11 mouse cellular contexts compared by ENCODE assay signal in genomic region chr2:168614170-168614872, GRCm38 (mm10). TPM values are rescaled to one million over a fixed set of nuclear protein-coding genes. Genes with fewer than 3 reads are reported as not detected.
A peak's percentile ranks its signal among the peaks of the same experiment; 100 is the strongest.
DNase-seq lines count a peak whose midpoint lies in the region; ATAC-seq and TF ChIP-seq lines count a peak whose summit lies in the region.
"Had no signal": no experiment of that assay in that cellular context is flagged by ENCODE, and none has a peak within 500 bp of the region (broad histone marks: within the 10 kb centered on the region; RNA-seq: fewer than 3 reads in every experiment).

No protein-coding gene starts in this region.

- peak; percentile 48 to 53 for DNase-seq in cerebellum, postnatal 10 days
- no peak for DNase-seq in cerebellum, adult 2 months
- DNase-seq in kidney, postnatal 0 days (ENCODE audit: low spot score) = peak; percentile 59
- DNase-seq in kidney, postnatal 25 days = no peak
- peak; percentile 50 for DNase-seq in ES-E14 (ENCODE audit: low read depth, low spot score)
- peak; percentile 75 for DNase-seq in heart, postnatal 4 days
- no peak for DNase-seq in thymus, postnatal 10 days (ENCODE audit: low spot score in 2 of 2)
- DNase-seq in T-cell, adult 2 months (ENCODE audit: low spot score) = no peak
- DNase-seq: kidney, adult 2 months had no signal

- no peak; the same call in 1 of the 2 replicates for ATAC-seq in kidney, postnatal 0 days (replicated peaks; ENCODE audit: low FRiP score, low read depth)
- ATAC-seq: Patski had no signal

- H3K27ac ChIP-seq in cerebellum, adult 2 months (ENCODE audit: insufficient read depth, low read length) = no peak overlapping the region
- no peak overlapping the region for H3K27ac ChIP-seq in kidney, postnatal 0 days
- H3K27ac ChIP-seq in ES-E14 (ENCODE audit: insufficient read depth, low read depth, low read length, poor library complexity, severe bottlenecking) = no peak overlapping the region

- no peak for TF ChIP-seq CTCF in cerebellum, adult 2 months (IDR thresholded peaks at IDR 0.05; ENCODE audit: borderline replicate concordance, insufficient read depth, low read depth, low read length)
- no peak for TF ChIP-seq CTCF in kidney, postnatal 0 days (IDR thresholded peaks at IDR 0.05; ENCODE audit: low read depth)

- no peaks in the 10 kb centered on the region for H3K27me3 ChIP-seq in cerebellum, adult 2 months (ENCODE audit: control insufficient read depth, insufficient read depth, low read length)
- no peaks in the 10 kb centered on the region for H3K27me3 ChIP-seq in kidney, postnatal 0 days (ENCODE audit: insufficient read depth, low read length)
- H3K27me3 ChIP-seq: Patski had no signal

- no peak overlapping the region for H3K9ac ChIP-seq in kidney, postnatal 0 days (ENCODE audit: low read depth, low read length)
- no peak overlapping the region for H3K9ac ChIP-seq in ES-E14 (ENCODE audit: insufficient read depth, low read depth, low read length, poor library complexity, severe bottlenecking)

- no peak overlapping the region for H3K4me2 ChIP-seq in kidney, postnatal 0 days (ENCODE audit: low read length)

- no peaks in the 10 kb centered on the region for H3K36me3 ChIP-seq in kidney, postnatal 0 days (ENCODE audit: insufficient read depth, low read length)
- no peaks in the 10 kb centered on the region for H3K36me3 ChIP-seq in ES-E14 (ENCODE audit: control insufficient read depth, insufficient read depth, low read length, poor library complexity, severe bottlenecking)

- peaks cover 5% of the 10 kb centered on the region for H3K4me1 ChIP-seq in cerebellum, adult 2 months (ENCODE audit: control insufficient read depth, insufficient read depth, low read length)
- H3K4me1 ChIP-seq in kidney, postnatal 0 days (replicated peaks; ENCODE audit: insufficient read depth, low read length) = 0 out of 2 replicates have a peak, but pooled peaks cover 4% of the 10 kb centered on the region
- peaks cover 1 to 2% of the 10 kb centered on the region in 2 experiments; a peak in 2 of 4 replicates for H3K4me1 ChIP-seq in ES-E14 (ENCODE audit: control insufficient read depth in 2 of 2, insufficient read depth in 2 of 2, low read length in 2 of 2, poor library complexity in 1 of 2)

- no peak for TF ChIP-seq POLR2A in cerebellum, adult 2 months (IDR thresholded peaks at IDR 0.05; ENCODE audit: borderline replicate concordance, insufficient read depth, low read length)

- in situ Hi-C loops in ES-E14 (cut with MboI; ENCODE audit: low sequenced_read_pairs in 2 of 2, unreplicated experiment in 2 of 2) = no loop called here

- no peak overlapping the region for H3K4me3 ChIP-seq in cerebellum, adult 2 months (replicated peaks; ENCODE audit: insufficient read depth, low read depth, low read length)
- H3K4me3 ChIP-seq in kidney, postnatal 0 days (replicated peaks; ENCODE audit: low read depth, low read length) = no peak overlapping the region
- H3K4me3 ChIP-seq in ES-E14 (ENCODE audit: insufficient read depth in 1 of 2, low read depth in 1 of 2, low read length in 2 of 2, poor library complexity in 1 of 2, severe bottlenecking in 1 of 2) = no peak overlapping the region; a peak in 1 of 4 replicates
- H3K4me3 ChIP-seq: megakaryocyte, embryonic 14.5 days had no signal

- no peaks in the 10 kb centered on the region for H3K9me3 ChIP-seq in kidney, postnatal 0 days (replicated peaks; ENCODE audit: low read length)
- no peaks in the 10 kb centered on the region for H3K9me3 ChIP-seq in ES-E14 (ENCODE audit: control insufficient read depth, insufficient read depth, low read depth, low read length)
- H3K9me3 ChIP-seq: megakaryocyte, embryonic 14.5 days had no signal

- 64% methylated on average over 18 of the region's 18 CpGs for WGBS in cerebellum, adult 2 months
- 76% methylated on average over 18 of the region's 18 CpGs for WGBS in kidney, postnatal 0 days

TF ChIP-seq in ES-E14, 5 proteins besides CTCF, POLR2A, EP300 and RAD21:
- TF ChIP-seq MAFK (IDR thresholded peaks at IDR 0.05; ENCODE audit: insufficient read depth, low read depth, low read length) = no peak
- no peak for TF ChIP-seq ZNF384 (IDR thresholded peaks at IDR 0.05; ENCODE audit: low read depth, low read length)
- TF ChIP-seq CHD2 (IDR thresholded peaks at IDR 0.05; ENCODE audit: low read depth, low read length) = peak; percentile 77
- TF ChIP-seq HCFC1 (IDR thresholded peaks at IDR 0.05; ENCODE audit: borderline replicate concordance, insufficient read depth, low read length) = no peak
- no peak for TF ChIP-seq ZC3H11A (IDR thresholded peaks at IDR 0.05; ENCODE audit: borderline replicate concordance, low read depth, low read length)
TF ChIP-seq in ES-E14: peak in this region for 1.

RNA-seq across cellular contexts. Expression of gene Nfatc2, which starts 12.9 kb away (rescaled TPM):
- polyA plus RNA-seq in cerebellum, adult 2 months (2012; rRNA removed) = 24.0 and 26.0 TPM in 2 replicates
- 2.0 TPM in 2 replicates for polyA plus RNA-seq in kidney, postnatal 0 days (2015; fragmentation: Nextera tagmentation; extraction: Ambion mirVana)
- 2.0 and 2.2 TPM in 2 replicates for total RNA-seq in ES-E14 (2012; rRNA removed)
- total RNA-seq in heart, postnatal 4 days (2021) = 10 to 100 TPM; 18.8 to 21.3 TPM

Comparison
In these comparisons a context has a peak if more than half of its experiments do, and no peak if none do; other contexts are left out.
1. DNase-seq: peak in cerebellum, postnatal 10 days (2 of 2), kidney, postnatal 0 days (single experiment), ES-E14 (single experiment) and heart, postnatal 4 days (single experiment); none in cerebellum, adult 2 months (0 of 2), kidney, postnatal 25 days (0 of 2), thymus, postnatal 10 days (0 of 2) and T-cell, adult 2 months (single experiment).